Mouse (Mus musculus) intestine, embryonic 14.5 days (tissue): ENCODE data around the gene Ubr1. TPM values are rescaled to one million over a fixed set of nuclear protein-coding genes. Genes with fewer than 3 reads are reported as not detected.
"Not testable (repeated sequence)": the region's sequence is repeated elsewhere in the genome, so short reads cannot be mapped to it uniquely, and the experiment has no call there.

Experiments used
- ATAC-seq: fragments of 200-750 bp; cut with Nextera tagmentation; replicated peaks from 2 replicates; pipeline ENCODE4 v1.8.0; 2017; ENCODE audit warnings: low read depth, moderate number of reproducible peaks, moderate TSS enrichment, moderate library complexity; ENCODE audit not compliant: low FRiP score, low TSS enrichment
- DNase-seq: peaks from one replicate; pipeline ENCODE4 v3.0.0-alpha.2; 2018; ENCODE audit warnings: low spot score
- H3K27ac ChIP-seq: fragments of 300-500 bp; sonication (generic); 2 replicates; pipeline ENCODE4 v1.5.1; 2014; ENCODE audit warnings: low read depth, mild to moderate bottlenecking, control low read depth
- H3K27me3 ChIP-seq: fragments of 300-500 bp; sonication (generic); replicated peaks from 2 replicates; pipeline ENCODE4 v1.6.1; 2014; ENCODE audit warnings: low read length, control low read depth; ENCODE audit not compliant: control insufficient read depth, insufficient read depth
- H3K36me3 ChIP-seq: fragments of 300-500 bp; sonication (generic); 2 replicates; pipeline ENCODE4 v1.6.1; 2014; ENCODE audit warnings: low read length, control low read depth; ENCODE audit not compliant: control insufficient read depth, insufficient read depth
- H3K4me1 ChIP-seq: fragments of 300-500 bp; sonication (generic); replicated peaks from 2 replicates; pipeline ENCODE4 v1.6.1; 2014; ENCODE audit warnings: low read length, control low read depth, mixed read lengths; ENCODE audit not compliant: control insufficient read depth, insufficient read depth
- H3K4me2 ChIP-seq: fragments of 300-500 bp; sonication (generic); 2 replicates; pipeline ENCODE4 v1.6.1; 2014; ENCODE audit warnings: low read length
- H3K4me3 ChIP-seq: fragments of 300-500 bp; sonication (generic); 2 replicates; pipeline ENCODE4 v1.5.1; 2014; ENCODE audit warnings: low read depth, low read length, control low read depth, mixed read lengths
- H3K9ac ChIP-seq: fragments of 300-500 bp; sonication (generic); 2 replicates; pipeline ENCODE4 v1.6.1; 2014; ENCODE audit warnings: mild to moderate bottlenecking, low read length
- H3K9me3 ChIP-seq: fragments of 300-500 bp; sonication (generic); 2 replicates; pipeline ENCODE4 v1.6.1; 2016; ENCODE audit warnings: low read length, control low read depth; ENCODE audit not compliant: control insufficient read depth
- WGBS: fragments of 180-500 bp; shearing (Covaris S2); extraction: QIAGEN DNeasy Blood & Tissue Kit; methylation state at CpG from one replicate; pipeline ENCODE4 v1.1.7; 2014; 5-methylcytosine and 5-hydroxymethylcytosine counted together
- polyA plus RNA-seq: library from polyadenylated mRNA; unstranded; fragments of >200 nt; fragmentation: Nextera tagmentation; extraction: Ambion mirVana; gene quantifications from 2 replicates; pipeline ENCODE4 v1.2.1, GENCODE M21; 2014

The Ubr1 gene
- polyA plus RNA-seq, 1 experiment from 2014 or later, result 22.3 TPM

DNA sequence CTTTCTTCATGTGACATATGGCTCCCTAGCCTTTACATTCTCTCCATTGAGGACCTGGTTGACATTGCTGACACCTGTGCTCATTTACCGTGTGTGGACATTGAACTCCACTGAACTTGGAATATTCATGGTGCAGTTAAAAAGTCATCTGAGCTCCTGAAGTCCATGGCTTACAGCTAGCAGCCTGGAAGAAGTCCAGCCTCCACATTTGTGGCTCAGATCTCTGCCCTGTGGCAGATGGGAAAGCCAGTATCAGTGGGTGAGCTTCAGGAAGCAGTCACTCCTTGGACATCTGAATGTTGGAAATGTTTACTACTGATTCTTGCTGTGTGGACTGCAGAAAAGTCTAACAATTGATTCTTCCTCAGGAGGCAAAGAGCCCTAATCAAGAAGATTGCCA is 36.5 kb upstream of the Ubr1 start:
- Histone ChIP-seq H3K4me2 (no peak overlapping the region), H3K9me3 (no peaks in the 10 kb centered on the region), H3K27ac (no peak overlapping the region), H3K4me1 (peaks cover 7% of the 10 kb centered on the region), H3K4me3 (no peak overlapping the region), H3K27me3 (no peaks in the 10 kb centered on the region), H3K36me3 (peaks cover 5% of the 10 kb centered on the region; the same call in 1 of the 2 replicates), H3K9ac (no peak overlapping the region)
- 91% methylated on average over 1 of the region's 1 CpGs for WGBS
- ATAC-seq (no peak), DNase-seq (no peak)

DNA sequence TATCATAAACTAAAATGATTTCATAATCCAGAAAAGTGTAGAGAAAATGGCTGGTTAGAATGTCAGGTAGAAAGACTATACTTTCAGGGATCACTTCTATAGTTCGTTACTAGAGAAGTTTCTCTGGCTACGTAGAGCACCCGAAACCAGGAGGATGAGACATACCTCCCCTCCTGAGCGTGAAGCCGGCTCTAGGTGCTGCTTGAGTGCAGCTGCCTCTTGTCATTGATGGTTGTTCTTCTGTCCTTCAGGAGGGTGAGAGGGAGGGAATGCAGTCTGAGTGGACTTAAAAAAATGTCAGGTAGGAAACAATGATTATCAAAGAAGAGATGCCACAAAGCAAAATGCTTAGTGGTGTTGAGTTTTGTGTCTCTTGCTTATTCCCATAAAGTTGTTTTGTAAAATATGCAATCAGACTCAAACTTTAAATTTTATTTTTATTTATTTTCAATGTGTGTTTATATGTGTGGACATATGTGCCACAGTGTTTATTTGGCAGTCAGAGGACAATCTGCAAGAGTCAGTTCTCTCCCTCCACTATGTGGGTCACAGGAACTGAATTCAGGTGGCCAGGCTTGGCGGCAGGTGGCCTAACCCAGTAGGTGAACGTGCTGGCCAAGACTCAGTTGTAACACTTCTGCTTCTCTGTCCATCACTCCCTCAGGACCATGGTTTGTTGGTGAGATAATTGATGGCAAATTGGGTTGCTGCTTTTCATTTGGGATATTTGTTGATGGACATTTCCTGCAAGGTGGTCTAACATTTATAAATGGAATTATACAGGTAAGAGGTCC is 33.7 kb upstream of the Ubr1 start:
- Histone ChIP-seq H3K9me3 (no peaks in the 10 kb centered on the region), H3K36me3 (no peaks in the 10 kb centered on the region), H3K27ac (no peak overlapping the region), H3K27me3 (no peaks in the 10 kb centered on the region), H3K4me3 (no peak overlapping the region), H3K4me1 (peaks cover 5% of the 10 kb centered on the region), H3K9ac (no peak overlapping the region), H3K4me2 (no peak overlapping the region)
- WGBS, result 84% methylated on average over 7 of the region's 7 CpGs
- DNase-seq, result no peak
- no peak for ATAC-seq

DNA sequence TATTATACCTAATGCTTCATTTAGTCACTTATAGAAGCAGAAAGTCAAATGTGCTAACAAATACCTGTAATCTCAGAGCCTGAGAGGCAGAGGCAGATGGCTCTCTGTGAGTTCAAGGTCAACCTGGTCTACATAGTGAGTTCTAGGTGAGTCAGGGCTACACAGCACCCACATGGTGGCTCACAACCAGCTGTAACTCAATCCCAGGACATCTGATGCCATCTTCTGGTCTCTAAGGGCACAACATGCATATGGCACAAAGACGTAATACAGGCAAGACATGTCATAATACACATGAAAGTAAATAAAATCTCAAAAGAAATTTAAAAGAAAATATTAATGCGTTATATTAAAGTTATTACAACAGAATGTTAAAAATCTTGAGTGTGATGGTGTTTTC is 33.1 kb upstream of the Ubr1 start:
- H3K9me3 ChIP-seq, result no peaks in the 10 kb centered on the region
- no peak overlapping the region for H3K9ac ChIP-seq
- 60% methylated on average over 2 of the region's 2 CpGs for WGBS

DNA sequence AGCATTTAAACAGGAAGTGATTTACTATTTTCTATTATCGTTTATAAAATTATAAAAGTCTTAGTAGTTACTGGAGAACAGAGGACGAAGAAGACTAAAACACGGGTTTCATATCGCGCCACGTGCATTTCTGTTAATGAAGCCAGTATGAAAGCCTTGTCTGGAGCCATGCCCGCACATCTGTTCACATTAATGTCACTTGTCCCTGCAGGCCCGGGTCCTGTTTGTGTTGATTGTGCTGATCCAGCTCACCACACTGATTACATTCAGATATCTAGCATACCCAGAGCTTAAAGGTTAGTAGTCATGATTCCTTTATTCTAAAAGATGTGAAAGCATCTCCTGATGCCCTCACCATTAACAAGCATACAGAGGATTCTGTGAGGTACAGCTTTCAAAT is 28.3 kb upstream of the Ubr1 start:
- DNase-seq, result no peak

More for the DNA sequence above, 33.1 kb upstream of the Ubr1 start:
- H3K4me2 ChIP-seq, result no peak overlapping the region
- no peaks in the 10 kb centered on the region for H3K4me1 ChIP-seq
- no peak overlapping the region for H3K4me3 ChIP-seq
- ATAC-seq, result no peak
- no peak for DNase-seq
- no peaks in the 10 kb centered on the region for H3K27me3 ChIP-seq
- H3K36me3 ChIP-seq, result no peaks in the 10 kb centered on the region
- H3K27ac ChIP-seq, result no peak overlapping the region

DNA sequence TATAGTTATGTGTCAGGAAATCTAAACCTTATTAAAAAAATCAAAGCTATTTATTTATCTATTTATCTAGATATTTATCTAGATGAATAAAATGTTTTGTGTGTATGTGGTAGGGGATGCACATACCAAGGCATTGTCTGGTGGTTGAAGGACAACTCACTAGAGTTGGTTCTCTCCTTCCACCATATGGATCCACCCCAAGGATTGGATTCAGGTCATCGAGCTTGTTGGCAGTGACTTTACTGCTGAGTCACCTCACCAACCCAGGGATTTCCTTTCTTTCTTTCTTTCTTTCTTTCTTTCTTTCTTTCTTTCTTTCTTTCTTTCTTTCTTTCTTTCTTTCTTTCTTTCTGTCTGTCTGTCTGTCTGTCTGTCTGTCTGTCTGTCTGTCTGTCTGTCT is 26.1 kb upstream of the Ubr1 start:
- not testable (repeated sequence) for ATAC-seq, H3K27ac ChIP-seq, H3K9me3 ChIP-seq, H3K36me3 ChIP-seq, DNase-seq, H3K4me3 ChIP-seq, H3K9ac ChIP-seq, H3K4me2 ChIP-seq, H3K4me1 ChIP-seq, H3K27me3 ChIP-seq
- 64% methylated on average over 1 of the region's 1 CpGs for WGBS

More for the DNA sequence above, 28.3 kb upstream of the Ubr1 start:
- H3K36me3 ChIP-seq, result no peaks in the 10 kb centered on the region
- ATAC-seq, result no peak
- H3K4me3 ChIP-seq, result no peak overlapping the region
- no peak overlapping the region for H3K9ac ChIP-seq
- H3K4me2 ChIP-seq, result no peak overlapping the region
- H3K4me1 ChIP-seq, result no peaks in the 10 kb centered on the region
- no peak overlapping the region for H3K27ac ChIP-seq
- no peaks in the 10 kb centered on the region for H3K27me3 ChIP-seq
- no peaks in the 10 kb centered on the region for H3K9me3 ChIP-seq
- 83% methylated on average over 8 of the region's 8 CpGs for WGBS

DNA sequence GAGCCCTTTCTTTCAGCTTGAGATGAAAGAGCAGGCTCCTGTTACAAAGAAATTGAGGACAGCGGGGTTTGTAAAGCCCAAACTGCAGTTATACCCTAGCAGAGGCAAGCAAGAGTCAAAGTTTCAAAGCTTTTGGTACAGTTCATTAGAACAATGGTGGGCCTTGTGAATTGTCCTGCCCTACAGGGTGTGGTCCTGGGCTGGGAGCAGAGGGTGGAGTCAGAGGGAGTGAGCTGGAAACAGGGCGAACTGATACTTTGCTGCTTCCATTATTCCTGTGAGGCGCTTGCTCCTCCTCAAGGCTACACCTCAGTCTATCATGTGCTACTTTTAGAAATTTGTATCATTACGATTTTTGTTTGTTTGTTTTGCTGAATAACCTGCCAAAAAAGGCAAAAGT is 20.7 kb upstream of the Ubr1 start:
- Histone ChIP-seq H3K36me3 (no peaks in the 10 kb centered on the region), H3K9me3 (no peaks in the 10 kb centered on the region), H3K4me1 (no peaks in the 10 kb centered on the region), H3K27me3 (no peaks in the 10 kb centered on the region), H3K4me3 (no peak overlapping the region), H3K4me2 (no peak overlapping the region), H3K27ac (no peak overlapping the region), H3K9ac (no peak overlapping the region)
- ATAC-seq (no peak), DNase-seq (no peak)
- 69% methylated on average over 4 of the region's 4 CpGs for WGBS

DNA sequence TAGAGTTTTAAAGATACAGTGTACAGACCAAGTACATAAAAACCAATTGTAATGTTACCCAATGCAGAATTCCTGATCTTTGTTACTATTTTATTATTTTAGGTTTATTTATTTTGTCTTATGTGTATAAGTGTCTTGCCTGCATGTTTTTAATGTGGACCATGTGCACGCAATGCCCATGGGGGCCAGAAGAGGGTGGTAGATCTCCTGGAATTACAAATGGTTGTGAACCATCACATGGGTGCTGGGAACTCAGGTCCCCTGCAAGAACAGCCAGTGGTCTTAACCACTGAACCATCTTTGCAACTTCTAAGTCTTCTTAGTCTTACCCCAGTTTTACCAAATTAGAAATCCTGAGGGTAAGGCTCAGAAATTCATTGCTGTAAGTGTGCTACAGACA is 14.7 kb upstream of the Ubr1 start:
- Histone ChIP-seq H3K4me1 (no peaks in the 10 kb centered on the region), H3K4me2 (no peak overlapping the region), H3K9ac (no peak overlapping the region), H3K9me3 (no peaks in the 10 kb centered on the region), H3K27ac (no peak overlapping the region), H3K36me3 (no peaks in the 10 kb centered on the region), H3K4me3 (no peak overlapping the region), H3K27me3 (no peaks in the 10 kb centered on the region)
- no peak for DNase-seq
- 92% methylated on average over 1 of the region's 1 CpGs for WGBS
- ATAC-seq, result no peak

DNA sequence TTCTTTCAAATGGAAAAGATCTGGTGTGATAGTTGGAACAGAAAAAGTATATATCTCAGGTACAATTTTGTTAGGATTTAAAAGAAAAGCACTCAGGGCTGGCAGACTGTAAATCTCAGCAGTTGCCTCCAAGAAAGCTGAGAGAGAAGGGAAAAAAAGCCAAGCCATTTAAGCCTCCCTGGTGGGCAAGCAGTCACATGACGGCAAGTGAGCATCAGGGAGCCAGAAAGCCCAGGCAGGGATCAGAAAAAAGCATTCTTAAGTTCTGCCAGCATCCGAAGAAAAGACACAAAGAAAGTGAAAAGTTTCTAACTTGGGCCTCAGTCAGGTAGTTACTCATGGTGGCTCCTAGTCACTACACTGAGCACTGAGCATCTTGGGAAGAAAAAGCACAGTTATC is 13.1 kb upstream of the Ubr1 start:
- Histone ChIP-seq H3K9me3 (no peaks in the 10 kb centered on the region), H3K9ac (no peak overlapping the region), H3K27me3 (no peaks in the 10 kb centered on the region), H3K4me3 (no peak overlapping the region), H3K27ac (no peak overlapping the region), H3K4me2 (no peak overlapping the region), H3K36me3 (no peaks in the 10 kb centered on the region), H3K4me1 (no peaks in the 10 kb centered on the region)
- DNase-seq, result no peak
- WGBS, result 32% methylated on average over 2 of the region's 2 CpGs
- no peak for ATAC-seq

DNA sequence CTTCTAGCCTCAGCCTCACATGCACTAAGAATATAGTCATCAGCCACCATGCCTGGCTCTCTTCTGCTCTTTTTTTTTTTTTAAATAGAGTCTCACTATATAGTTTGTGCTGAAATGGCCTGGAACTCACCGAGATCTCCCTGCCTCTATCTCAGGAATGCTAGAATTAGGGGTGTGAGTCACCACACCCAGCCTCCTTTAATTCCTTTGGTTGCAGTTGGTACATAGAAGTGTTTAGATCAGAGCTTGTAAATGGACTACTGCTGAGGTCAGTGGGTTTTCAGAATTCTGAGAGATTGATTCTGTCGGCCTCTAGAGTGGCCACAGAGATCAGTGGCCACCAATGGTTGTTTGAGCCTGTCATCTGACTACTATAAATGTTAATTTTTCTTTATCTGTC is 10.3 kb upstream of the Ubr1 start:
- Histone ChIP-seq H3K4me1 (no peaks in the 10 kb centered on the region), H3K27ac (no peak overlapping the region), H3K4me3 (no peak overlapping the region), H3K9me3 (no peaks in the 10 kb centered on the region), H3K4me2 (no peak overlapping the region), H3K27me3 (no peaks in the 10 kb centered on the region), H3K9ac (no peak overlapping the region), H3K36me3 (no peaks in the 10 kb centered on the region)
- WGBS, result 52% methylated on average over 2 of the region's 2 CpGs
- ATAC-seq, result no peak
- no peak for DNase-seq
